ENCODE assay signal across 13 mouse cellular contexts in the genomic region with DNA sequence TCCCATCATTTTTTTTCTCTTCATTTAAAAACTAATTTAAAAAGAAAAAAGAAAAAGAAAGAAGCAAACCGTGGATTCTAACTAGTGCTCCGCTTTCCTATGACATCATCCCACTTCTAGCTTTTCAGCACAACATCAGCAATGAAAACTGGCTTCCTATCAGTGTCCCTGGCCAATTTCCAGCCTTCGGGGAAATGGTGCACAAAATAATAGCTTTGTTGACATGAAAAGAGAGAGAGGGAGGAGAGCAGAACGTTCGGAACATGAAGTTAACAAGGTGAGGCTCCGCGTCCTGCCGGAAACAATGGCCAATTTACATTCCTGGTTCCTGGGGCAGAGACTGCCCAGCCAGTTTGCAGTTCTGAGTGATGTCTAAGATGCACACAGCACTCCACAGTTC.
DNase-seq lines count a peak whose midpoint lies in the region; ATAC-seq and TF ChIP-seq lines count a peak whose summit lies in the region.
"Had no signal": no experiment of that assay in that cellular context is flagged by ENCODE, and none has a peak within 500 bp of the region (broad histone marks: within the 10 kb centered on the region; RNA-seq: fewer than 3 reads in every experiment).

No protein-coding gene starts in this region.

- intact Hi-C loops in heart, postnatal 36 days (cut with DNase I) = loop anchor here (5.0 to 10.0 kb wide), 3 partner anchors 237 to 1920 kb away; no protein-coding TSS in a partner anchor

- no peak overlapping the region for H3K9ac ChIP-seq in forebrain, postnatal 0 days
- H3K9ac ChIP-seq in forebrain, embryonic 11.5 days (ENCODE audit: low read length) = no peak overlapping the region
- H3K9ac ChIP-seq: neural tube, embryonic 12.5 days had no signal

- DNase-seq in forebrain, postnatal 0 days = peak; percentile 17
- DNase-seq in forebrain, embryonic 11.5 days (ENCODE audit: low spot score) = no peak
- peak; percentile 13 for DNase-seq in kidney, postnatal 14 days
- DNase-seq in kidney, adult 8-10 months = no peak
- DNase-seq in brain, adult 2 months (ENCODE audit: low read depth, low spot score) = peak; percentile 22
- DNase-seq in heart, postnatal 36 days = peak; percentile 8
- no peak for DNase-seq in neural tube, embryonic 10.5 days (ENCODE audit: extremely low spot score, low spot score)
- DNase-seq in thymus, adult 2 months = no peak
- DNase-seq: cerebellum, adult 18-20 months; midbrain, embryonic 14.5 days had no signal

- no peak for TF ChIP-seq CTCF in forebrain, postnatal 0 days (IDR thresholded peaks at IDR 0.05; ENCODE audit: low read depth)
- no peak for TF ChIP-seq CTCF in thymus, adult 2 months (IDR thresholded peaks at IDR 0.05; ENCODE audit: borderline replicate concordance, control insufficient read depth, extremely low read depth, insufficient read depth, low read length, poor library complexity)

- no peaks in the 10 kb centered on the region for H3K27me3 ChIP-seq in forebrain, postnatal 0 days (ENCODE audit: insufficient read depth, low read length)
- no peaks in the 10 kb centered on the region for H3K27me3 ChIP-seq in forebrain, embryonic 11.5 days (ENCODE audit: control insufficient read depth, insufficient read depth, low read length)
- H3K27me3 ChIP-seq in thymus, adult 2 months (ENCODE audit: control insufficient read depth, insufficient read depth, low read length) = no peaks in the 10 kb centered on the region
- H3K27me3 ChIP-seq: neural tube, embryonic 12.5 days had no signal

- H3K4me1 ChIP-seq in forebrain, postnatal 0 days (ENCODE audit: insufficient read depth) = peaks cover 4% of the 10 kb centered on the region; the same call in 1 of the 2 replicates
- no peaks in the 10 kb centered on the region for H3K4me1 ChIP-seq in forebrain, embryonic 11.5 days (replicated peaks; ENCODE audit: control insufficient read depth, insufficient read depth, low read length)
- H3K4me1 ChIP-seq in thymus, adult 2 months (replicated peaks; ENCODE audit: control insufficient read depth, insufficient read depth, low read length) = no peaks in the 10 kb centered on the region
- H3K4me1 ChIP-seq: neural tube, embryonic 12.5 days had no signal

- no peak overlapping the region for H3K4me3 ChIP-seq in forebrain, postnatal 0 days (ENCODE audit: low read depth, low read length)
- H3K4me3 ChIP-seq in forebrain, embryonic 11.5 days (ENCODE audit: low read depth, low read length) = no peak overlapping the region
- H3K4me3 ChIP-seq in thymus, adult 2 months (ENCODE audit: control insufficient read depth, insufficient read depth, low read length) = no peak overlapping the region
- H3K4me3 ChIP-seq: neural tube, embryonic 12.5 days had no signal

- no peaks in the 10 kb centered on the region for H3K36me3 ChIP-seq in forebrain, postnatal 0 days (ENCODE audit: insufficient read depth)
- no peaks in the 10 kb centered on the region for H3K36me3 ChIP-seq in forebrain, embryonic 11.5 days (ENCODE audit: control insufficient read depth, insufficient read depth, low read length)
- H3K36me3 ChIP-seq in thymus, adult 2 months (ENCODE audit: control insufficient read depth, insufficient read depth, low read length) = no peaks in the 10 kb centered on the region
- H3K36me3 ChIP-seq: neural tube, embryonic 12.5 days had no signal

- 23% methylated on average over 8 of the region's 8 CpGs for WGBS in forebrain, postnatal 0 days
- WGBS in forebrain, embryonic 11.5 days = 63% methylated on average over 8 of the region's 8 CpGs
- 71% methylated on average over 8 of the region's 8 CpGs for WGBS in thymus, adult 2 months

- no peak overlapping the region for H3K27ac ChIP-seq in forebrain, postnatal 0 days (ENCODE audit: low read depth, low read length)
- H3K27ac ChIP-seq in forebrain, embryonic 11.5 days (ENCODE audit: low read depth, low read length) = no peak overlapping the region
- H3K27ac ChIP-seq in thymus, adult 2 months (ENCODE audit: control insufficient read depth, insufficient read depth, low read length) = no peak overlapping the region
- H3K27ac ChIP-seq: neural tube, embryonic 12.5 days had no signal

- H3K4me2 ChIP-seq in forebrain, postnatal 0 days (ENCODE audit: low read depth) = no peak overlapping the region
- no peak overlapping the region for H3K4me2 ChIP-seq in forebrain, embryonic 11.5 days (ENCODE audit: low read depth, low read length, severe bottlenecking)
- H3K4me2 ChIP-seq: liver, embryonic 11.5 days; neural tube, embryonic 12.5 days had no signal

- no peak for ATAC-seq in forebrain, postnatal 0 days
- no peak for ATAC-seq in forebrain, embryonic 11.5 days (replicated peaks; ENCODE audit: low FRiP score)
- ATAC-seq: inflammation-experienced regulatory T-cells, adult 6 months had no signal

- TF ChIP-seq POLR2A in thymus, adult 2 months (IDR thresholded peaks at IDR 0.05; ENCODE audit: control insufficient read depth, extremely low read depth, insufficient read depth, low read length, poor library complexity) = no peak

- H3K9me3 ChIP-seq in forebrain, postnatal 0 days (ENCODE audit: low read length) = no peaks in the 10 kb centered on the region
- H3K9me3 ChIP-seq in forebrain, embryonic 11.5 days (ENCODE audit: control insufficient read depth, low read length) = no peaks in the 10 kb centered on the region
- H3K9me3 ChIP-seq: neural tube, embryonic 12.5 days had no signal

Comparison
In these comparisons a context has a peak if more than half of its experiments do, and no peak if none do; other contexts are left out.
1. DNase-seq: peak in forebrain, postnatal 0 days (single experiment), kidney, postnatal 14 days (single experiment), brain, adult 2 months (single experiment) and heart, postnatal 36 days (2 of 2); none in forebrain, embryonic 11.5 days (single experiment), kidney, adult 8-10 months (0 of 2), neural tube, embryonic 10.5 days (single experiment) and thymus, adult 2 months (single experiment).